Mouse (Mus musculus) C2C12 (cell line): ENCODE results near the gene P2rx1.

ENCODE experiments used
- CEBPB ChIP-seq: IDR thresholded peaks from one replicate; pipeline ENCODE4 v1.6.1; 2011; ENCODE audit warnings: low read depth, mild to moderate bottlenecking, control low read depth, moderate library complexity
- CTCF ChIP-seq: IDR thresholded peaks from one replicate; pipeline ENCODE4 v1.5.1; 2011; ENCODE audit not compliant: control insufficient read depth, insufficient read depth, insufficient read length
- FOSL1 ChIP-seq: IDR thresholded peaks from one replicate; pipeline ENCODE4 v1.8.0; 2011; ENCODE audit warnings: mild to moderate bottlenecking, low read length; ENCODE audit not compliant: poor library complexity, insufficient read depth, severe bottlenecking
- MAX ChIP-seq: IDR thresholded peaks from one replicate; pipeline ENCODE4 v1.6.1; 2011; ENCODE audit warnings: mild to moderate bottlenecking, control low read depth
- MYOG ChIP-seq: IDR thresholded peaks from one replicate; pipeline ENCODE4 v1.6.1; 2011; ENCODE audit not compliant: control insufficient read depth, insufficient read length; ENCODE audit errors: extremely low read depth
- USF1 ChIP-seq: IDR thresholded peaks from one replicate; pipeline ENCODE4 v1.6.1; 2011; ENCODE audit warnings: low read depth, mild to moderate bottlenecking, control low read depth, moderate library complexity

DNA sequence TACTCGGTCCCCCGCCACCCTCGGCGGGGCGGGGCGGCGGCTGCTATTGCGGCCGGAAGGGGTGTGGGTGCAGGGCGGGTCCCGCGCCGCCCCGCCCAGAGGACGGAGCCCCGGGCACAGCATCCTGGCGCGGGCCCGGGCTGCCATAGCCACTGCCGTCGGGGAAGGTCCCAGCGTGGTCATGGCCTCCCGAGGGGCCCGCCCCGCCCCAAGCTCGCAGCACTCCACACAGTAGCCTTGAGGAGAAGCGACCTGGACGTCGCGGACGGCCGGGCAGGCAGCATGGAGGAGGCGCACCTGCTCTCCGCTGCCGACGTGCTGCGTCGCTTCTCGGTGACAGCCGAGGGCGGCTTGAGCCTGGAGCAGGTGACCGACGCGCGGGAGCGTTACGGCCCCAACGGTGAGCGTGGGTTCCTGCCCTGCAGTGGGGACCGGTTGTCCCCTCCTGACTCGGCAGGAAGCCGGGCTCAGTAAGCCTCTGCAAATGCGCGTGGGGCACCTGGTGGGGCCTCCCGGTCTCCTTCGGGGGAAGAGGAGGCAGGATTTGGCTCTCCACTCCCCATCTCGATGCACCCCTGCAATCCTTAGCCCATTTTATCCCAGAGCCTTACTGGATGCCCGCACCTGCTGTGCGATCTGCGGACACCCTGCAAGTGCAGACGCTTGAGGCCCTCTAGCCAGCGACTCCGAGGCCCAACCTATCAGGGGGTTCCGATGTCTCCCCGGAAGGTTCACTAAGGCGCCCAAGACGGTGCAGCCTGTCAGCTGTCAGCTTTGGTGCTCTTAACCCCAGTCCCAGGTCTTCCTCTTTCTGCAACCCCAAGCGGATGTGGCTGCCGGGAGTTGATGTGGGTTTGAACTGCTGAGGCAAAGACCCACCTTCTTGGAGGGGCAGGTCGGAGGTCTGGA is 37.6 kb upstream of the P2rx1 start, which contains the start of gene Atp2a3:
- no peak for TF ChIP-seq CTCF
- TF ChIP-seq MAX: no peak
- TF ChIP-seq USF1: no peak
- TF ChIP-seq CEBPB: no peak
- TF ChIP-seq FOSL1: no peak
- no peak for TF ChIP-seq MYOG
